Mouse (Mus musculus): ENCODE results near the gene Ihh. TPM values are rescaled to one million over a fixed set of nuclear protein-coding genes. Genes with fewer than 3 reads are reported as not detected.
A peak's percentile ranks its signal among the peaks of the same experiment; 100 is the strongest.

Ihh gene
- polyA plus RNA-seq (2015; fragmentation: Nextera tagmentation; extraction: Ambion mirVana), result 0.13 and 0.26 TPM in 2 replicates

- Histone ChIP-seq H3K9me3 (no peaks in the 10 kb centered on the region), H3K9ac (replicated peaks) (peak within 1 kb of the TSS; percentile 39; the same call in 1 of the 2 replicates), H3K27ac (no peak within 1 kb of the TSS), H3K36me3 (no peaks in the 10 kb centered on the region), H3K4me3 (replicated peaks) (peak within 1 kb of the TSS; percentile 39), H3K4me2 (replicated peaks) (peak within 1 kb of the TSS; percentile 59), H3K4me1 (replicated peaks) (peaks cover 42% of the 10 kb centered on the region), H3K27me3 (peaks cover 94% of the 10 kb centered on the region)
- under 1% methylated on average over 55 of the region's 55 CpGs for WGBS
- 0 out of 2 replicates have a peak, but pooled peaks have one; percentile 4 for ATAC-seq
Measured at GRCm38 (mm10) chr1:74951556-74952210, at the start of gene Ihh. TSS of gene Ihh (minus strand) at chr1:74951672.

GRCm38 (mm10) chr1:75001183-75001582 is 49.7 kb upstream of the Ihh start:
- H3K4me3 ChIP-seq (replicated peaks), result no peak overlapping the region
- no peak overlapping the region for H3K27ac ChIP-seq
- H3K9ac ChIP-seq (replicated peaks), result no peak overlapping the region
- H3K27me3 ChIP-seq, result no peaks in the 10 kb centered on the region
- whole genome bisulfite sequencing, result 67% methylated on average over 6 of the region's 6 CpGs
- no peaks in the 10 kb centered on the region for H3K4me1 ChIP-seq (replicated peaks)
- no peaks in the 10 kb centered on the region for H3K9me3 ChIP-seq
- no peak for ATAC-seq
- no peaks in the 10 kb centered on the region for H3K36me3 ChIP-seq
- no peak overlapping the region for H3K4me2 ChIP-seq (replicated peaks)

- Histone ChIP-seq H3K4me3 (replicated peaks) (no peak overlapping the region), H3K9ac (replicated peaks) (no peak overlapping the region), H3K4me1 (replicated peaks) (no peaks in the 10 kb centered on the region), H3K36me3 (no peaks in the 10 kb centered on the region), H3K9me3 (no peaks in the 10 kb centered on the region), H3K27ac (no peak overlapping the region), H3K27me3 (no peaks in the 10 kb centered on the region), H3K4me2 (replicated peaks) (no peak overlapping the region)
- ATAC-seq, result no peak
- WGBS, result 0% methylated on average over 1 of the region's 1 CpGs
Measured at GRCm38 (mm10) chr1:75000496-75000895, 49.0 kb upstream of the Ihh start.

GRCm38 (mm10) chr1:74999173-74999572 is 47.7 kb upstream of the Ihh start:
- WGBS, result 88% methylated on average over 5 of the region's 5 CpGs
- no peak for ATAC-seq

GRCm38 (mm10) chr1:74997231-74997630 is 45.8 kb upstream of the Ihh start:
- no peak overlapping the region for H3K4me2 ChIP-seq (replicated peaks)
- no peaks in the 10 kb centered on the region for H3K36me3 ChIP-seq
- H3K4me1 ChIP-seq (replicated peaks), result no peaks in the 10 kb centered on the region
- no peak overlapping the region for H3K4me3 ChIP-seq (replicated peaks)
- ATAC-seq, result no peak
- 86% methylated on average over 2 of the region's 2 CpGs for WGBS
- H3K27me3 ChIP-seq, result no peaks in the 10 kb centered on the region
- H3K9me3 ChIP-seq, result no peaks in the 10 kb centered on the region
- no peak overlapping the region for H3K9ac ChIP-seq (replicated peaks)
- no peak overlapping the region for H3K27ac ChIP-seq

More at GRCm38 (mm10) chr1:74999173-74999572, 47.7 kb upstream of the Ihh start:
- H3K4me2 ChIP-seq (replicated peaks), result no peak overlapping the region
- H3K4me3 ChIP-seq (replicated peaks), result no peak overlapping the region
- no peak overlapping the region for H3K9ac ChIP-seq (replicated peaks)
- H3K4me1 ChIP-seq (replicated peaks), result no peaks in the 10 kb centered on the region
- H3K27me3 ChIP-seq, result no peaks in the 10 kb centered on the region
- H3K36me3 ChIP-seq, result no peaks in the 10 kb centered on the region
- no peak overlapping the region for H3K27ac ChIP-seq
- no peaks in the 10 kb centered on the region for H3K9me3 ChIP-seq

GRCm38 (mm10) chr1:74977001-74977400 is 25.5 kb upstream of the Ihh start:
- Histone ChIP-seq H3K4me2 (replicated peaks) (no peak overlapping the region), H3K4me1 (replicated peaks) (peaks cover 9% of the 10 kb centered on the region), H3K4me3 (replicated peaks) (no peak overlapping the region), H3K36me3 (no peaks in the 10 kb centered on the region), H3K9me3 (no peaks in the 10 kb centered on the region), H3K27me3 (no peaks in the 10 kb centered on the region), H3K9ac (replicated peaks) (no peak overlapping the region), H3K27ac (no peak overlapping the region)
- no peak for ATAC-seq
- WGBS, result 82% methylated on average over 8 of the region's 8 CpGs

- ATAC-seq, result no peak
- no peaks in the 10 kb centered on the region for H3K9me3 ChIP-seq
- H3K27ac ChIP-seq, result no peak overlapping the region
- H3K9ac ChIP-seq (replicated peaks), result no peak overlapping the region
- no peak overlapping the region for H3K4me2 ChIP-seq (replicated peaks)
- H3K4me3 ChIP-seq (replicated peaks), result no peak overlapping the region
- no peaks in the 10 kb centered on the region for H3K36me3 ChIP-seq
- no peaks in the 10 kb centered on the region for H3K27me3 ChIP-seq
- H3K4me1 ChIP-seq (replicated peaks), result peaks cover 9% of the 10 kb centered on the region
- WGBS, result 84% methylated on average over 1 of the region's 1 CpGs
Measured at GRCm38 (mm10) chr1:74975936-74976335, 24.5 kb upstream of the Ihh start.

GRCm38 (mm10) chr1:74973590-74973989 is 22.1 kb upstream of the Ihh start:
- H3K4me1 ChIP-seq (replicated peaks), result peaks cover 7% of the 10 kb centered on the region
- H3K27me3 ChIP-seq, result no peaks in the 10 kb centered on the region
- no peaks in the 10 kb centered on the region for H3K9me3 ChIP-seq
- 77% methylated on average over 6 of the region's 6 CpGs for WGBS
- H3K27ac ChIP-seq, result no peak overlapping the region
- no peak overlapping the region for H3K4me3 ChIP-seq (replicated peaks)
- no peak overlapping the region for H3K4me2 ChIP-seq (replicated peaks)
- no peak for ATAC-seq
- H3K36me3 ChIP-seq, result no peaks in the 10 kb centered on the region
- no peak overlapping the region for H3K9ac ChIP-seq (replicated peaks)

- H3K4me2 ChIP-seq (replicated peaks), result no peak overlapping the region
- H3K36me3 ChIP-seq, result no peaks in the 10 kb centered on the region
- H3K9ac ChIP-seq (replicated peaks), result no peak overlapping the region
- no peak overlapping the region for H3K27ac ChIP-seq
- WGBS, result 55% methylated on average over 4 of the region's 4 CpGs
- H3K4me3 ChIP-seq (replicated peaks), result no peak overlapping the region
- H3K9me3 ChIP-seq, result no peaks in the 10 kb centered on the region
- no peaks in the 10 kb centered on the region for H3K27me3 ChIP-seq
- no peak for ATAC-seq
- 0 out of 2 replicates have a peak, but pooled peaks cover 3% of the 10 kb centered on the region for H3K4me1 ChIP-seq (replicated peaks)
Measured at GRCm38 (mm10) chr1:74971353-74972050, 20.0 kb upstream of the Ihh start.

GRCm38 (mm10) chr1:74967962-74968580 is 16.6 kb upstream of the Ihh start:
- no peak for ATAC-seq
- Histone ChIP-seq H3K9ac (replicated peaks) (no peak overlapping the region), H3K36me3 (no peaks in the 10 kb centered on the region), H3K4me1 (replicated peaks) (peaks cover 8% of the 10 kb centered on the region), H3K27ac (no peak overlapping the region), H3K4me2 (replicated peaks) (no peak overlapping the region), H3K4me3 (replicated peaks) (no peak overlapping the region), H3K27me3 (no peaks in the 10 kb centered on the region; the same call in 1 of the 2 replicates), H3K9me3 (no peaks in the 10 kb centered on the region)
- 84% methylated on average over 8 of the region's 8 CpGs for WGBS

GRCm38 (mm10) chr1:74964494-74965215 is 13.2 kb upstream of the Ihh start:
- WGBS, result 20% methylated on average over 16 of the region's 16 CpGs

More at GRCm38 (mm10) chr1:74964494-74965215, 13.2 kb upstream of the Ihh start:
- H3K9ac ChIP-seq (replicated peaks), result 0 out of 2 replicates have a peak overlapping the region, but pooled peaks have one; percentile 28
- peak; percentile 55; the same call in 1 of the 2 replicates for ATAC-seq
- H3K9me3 ChIP-seq, result no peaks in the 10 kb centered on the region
- H3K27ac ChIP-seq, result no peak overlapping the region
- H3K36me3 ChIP-seq, result no peaks in the 10 kb centered on the region
- H3K4me2 ChIP-seq (replicated peaks), result peak overlapping the region; percentile 44
- no peaks in the 10 kb centered on the region; the same call in 1 of the 2 replicates for H3K27me3 ChIP-seq
- H3K4me1 ChIP-seq (replicated peaks), result peaks cover 6% of the 10 kb centered on the region
- no peak overlapping the region for H3K4me3 ChIP-seq (replicated peaks)

Measured in midbrain, embryonic 13.5 days (tissue).